Mouse (Mus musculus) CD4-positive, CD25-positive, alpha-beta regulatory T cell, adult 4 months (primary cell): ENCODE measurements around the gene Znrf2. TPM values are rescaled to one million over a fixed set of nuclear protein-coding genes. Genes with fewer than 3 reads are reported as not detected.

Experiments
- ATAC-seq: one replicate; pipeline ENCODE4 v1.8.0; 2017
- polyA plus RNA-seq, 2 experiments: library from polyadenylated mRNA; unstranded; fragments of 100-300 nt; shearing (Covaris generic); gene quantifications; one replicate each; pipeline ENCODE4 v1.2.1; 2017

The Znrf2 gene
- polyA plus RNA-seq = 10 to 100 TPM; 22.9 to 26.1 TPM

GRCm38 (mm10) chr6:54816388-54817065 is at the start of gene Znrf2:
Gene Znrf2, plus strand, starts transcription at chr6:54816916.
- peak; percentile 83 for ATAC-seq

- no peak for ATAC-seq
These were observed 49.0 kb upstream of the Znrf2 start for GRCm38 (mm10) chr6:54767746-54768145.

- no peak for ATAC-seq
These were observed 46.0 kb upstream of the Znrf2 start for GRCm38 (mm10) chr6:54770766-54771165.

- no peak for ATAC-seq
These were observed 45.5 kb upstream of the Znrf2 start for GRCm38 (mm10) chr6:54771171-54771570.

- ATAC-seq = no peak
These were observed 44.6 kb upstream of the Znrf2 start for GRCm38 (mm10) chr6:54772078-54772477.

- ATAC-seq = peak; percentile 37
These were observed 41.0 kb upstream of the Znrf2 start for GRCm38 (mm10) chr6:54775739-54776138.

GRCm38 (mm10) chr6:54777661-54778060 is 39.1 kb upstream of the Znrf2 start:
- ATAC-seq = no peak

- no peak for ATAC-seq
These were observed 36.7 kb upstream of the Znrf2 start for GRCm38 (mm10) chr6:54779968-54780367.

- ATAC-seq = no peak
These were observed 36.0 kb upstream of the Znrf2 start for GRCm38 (mm10) chr6:54780569-54781304.

- no peak for ATAC-seq
These were observed 34.8 kb upstream of the Znrf2 start for GRCm38 (mm10) chr6:54781881-54782280.

- ATAC-seq = no peak
These were observed 31.5 kb upstream of the Znrf2 start for GRCm38 (mm10) chr6:54785098-54785730.

GRCm38 (mm10) chr6:54786766-54787165 is 29.9 kb upstream of the Znrf2 start:
- no peak for ATAC-seq

- no peak for ATAC-seq
These were observed 28.2 kb upstream of the Znrf2 start for GRCm38 (mm10) chr6:54788493-54788892.

- no peak for ATAC-seq
These were observed 27.6 kb upstream of the Znrf2 start for GRCm38 (mm10) chr6:54789139-54789538.

GRCm38 (mm10) chr6:54790071-54790470 is 26.6 kb upstream of the Znrf2 start:
- ATAC-seq = no peak

GRCm38 (mm10) chr6:54793853-54794252 is 22.9 kb upstream of the Znrf2 start:
- ATAC-seq = peak; percentile 43

GRCm38 (mm10) chr6:54794372-54794771 is 22.3 kb upstream of the Znrf2 start:
- ATAC-seq = no peak

GRCm38 (mm10) chr6:54794991-54795390 is 21.7 kb upstream of the Znrf2 start:
- no peak for ATAC-seq

- ATAC-seq = no peak
These were observed 20.7 kb upstream of the Znrf2 start for GRCm38 (mm10) chr6:54795971-54796370.

- no peak for ATAC-seq
These were observed 14.4 kb upstream of the Znrf2 start for GRCm38 (mm10) chr6:54802348-54802747.

GRCm38 (mm10) chr6:54804066-54804864 is 12.5 kb upstream of the Znrf2 start:
- no peak for ATAC-seq

GRCm38 (mm10) chr6:54805779-54806178 is 10.9 kb upstream of the Znrf2 start:
- no peak for ATAC-seq
